Mouse (Mus musculus) hematopoietic stem cell, adult 5-6 weeks (primary cell): ENCODE measurements around the gene Agbl4. TPM values are rescaled to one million over a fixed set of nuclear protein-coding genes. Genes with fewer than 3 reads are reported as not detected.

ENCODE experiments used
- ATAC-seq, 2 experiments: fragments of 125-278 bp in 1 of 2; replicated peaks in 1 of 2; 2 replicates each; pipeline ENCODE4 v1.8.0; 2016 to 2017; ENCODE audit warnings: inconsistent platforms in 2 of 2, mild to moderate bottlenecking in 2 of 2, moderate number of reproducible peaks in 2 of 2, low read depth in 1 of 2, moderate TSS enrichment in 1 of 2; ENCODE audit not compliant: low FRiP score in 2 of 2, poor library complexity in 2 of 2, severe bottlenecking in 2 of 2, insufficient read depth in 1 of 2, low TSS enrichment in 1 of 2
- total RNA-seq: library from RNA; stranded (forward); fragments of 172-1452, 232-1000 nt; gene quantifications from 2 replicates; pipeline ENCODE4 v1.2.3, GENCODE M21; 2017

The Agbl4 gene
- total RNA-seq, 1 experiment from 2014 or later, result not detected

DNA sequence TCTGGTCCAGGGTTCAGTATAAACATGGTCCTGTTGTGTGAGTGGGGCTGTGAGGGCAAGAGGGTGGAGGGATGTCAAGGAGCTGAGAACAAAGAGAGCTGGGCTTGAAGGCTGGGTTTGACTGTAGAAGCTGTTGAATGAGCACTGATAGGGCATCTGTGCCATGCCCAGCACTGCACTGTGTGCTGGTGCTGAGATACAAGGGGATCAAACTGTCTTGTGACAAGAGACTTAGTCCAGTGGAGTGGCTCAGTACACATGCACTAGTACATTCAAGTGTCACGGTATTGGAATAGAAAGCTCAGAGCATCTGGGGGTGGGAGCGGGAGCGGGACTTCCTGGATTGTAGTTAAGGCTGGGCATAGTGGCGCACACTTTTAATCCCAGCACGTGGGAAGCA, 1088.7 kb downstream of the Agbl4 start:
- ATAC-seq, result no peak

DNA sequence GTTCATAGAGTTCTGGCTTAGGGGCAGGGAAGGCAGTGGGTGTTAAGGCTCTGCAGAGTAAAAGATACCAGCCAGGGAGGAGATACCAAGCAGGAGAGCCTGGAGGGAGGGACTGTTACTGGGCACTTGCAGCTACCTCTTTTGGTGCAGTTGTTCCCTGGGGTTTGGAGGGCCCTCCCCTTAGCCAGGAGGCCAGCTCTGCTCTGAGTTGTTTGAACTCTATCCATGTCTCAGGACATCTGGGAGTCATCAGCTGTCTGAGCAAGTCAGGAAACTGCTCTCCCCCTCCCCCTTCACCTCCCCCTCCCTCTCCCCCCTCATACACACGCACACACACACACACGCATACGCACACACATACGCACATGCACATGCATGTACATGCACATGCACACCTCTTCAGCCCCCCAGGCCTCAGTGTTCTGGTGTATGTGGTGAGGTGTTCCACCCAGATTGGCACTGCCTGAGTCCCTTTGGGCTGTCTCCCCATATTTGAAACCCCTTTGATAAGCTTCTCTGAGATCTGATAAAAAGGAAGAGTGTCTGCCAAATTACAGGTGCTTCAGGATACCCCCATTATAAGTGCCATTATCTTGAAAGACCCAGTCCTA, 1089.9 kb downstream of the Agbl4 start:
- ATAC-seq, result no peak

DNA sequence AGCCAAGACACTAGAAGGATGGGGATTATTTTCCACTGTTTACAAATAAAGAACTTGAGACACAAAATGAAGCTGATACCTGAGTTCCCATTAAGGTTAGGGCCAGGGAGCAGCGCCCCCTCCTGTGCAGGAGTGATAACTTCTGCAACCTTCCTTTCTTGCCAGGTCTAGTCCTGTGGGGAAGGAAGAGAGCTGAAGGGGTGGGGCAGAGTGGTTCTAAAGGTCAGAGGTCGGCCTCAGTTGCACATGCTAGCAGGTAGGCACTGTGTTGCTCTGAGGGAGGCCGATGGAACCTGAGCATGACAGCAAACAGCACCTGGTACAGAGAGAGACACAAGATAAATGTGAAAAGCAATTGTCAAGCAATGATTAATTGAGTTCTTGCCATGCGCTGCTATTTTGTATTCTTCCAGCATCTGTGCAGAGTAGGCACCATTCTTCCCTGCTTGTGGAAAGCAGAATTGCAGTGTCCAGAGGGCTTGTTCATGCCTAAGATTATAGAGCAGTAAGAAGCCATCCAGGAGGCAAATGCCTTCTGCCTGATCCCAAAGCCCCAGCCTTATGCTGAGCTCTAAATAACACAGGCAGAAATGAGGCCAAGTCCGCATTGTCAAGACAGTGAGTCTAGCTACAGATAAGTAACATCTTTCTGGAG, 1096.4 kb downstream of the Agbl4 start:
- ATAC-seq, result 0 out of 4 replicates have a peak, but pooled peaks of 1 of the 2 experiments have one; percentile 40

DNA sequence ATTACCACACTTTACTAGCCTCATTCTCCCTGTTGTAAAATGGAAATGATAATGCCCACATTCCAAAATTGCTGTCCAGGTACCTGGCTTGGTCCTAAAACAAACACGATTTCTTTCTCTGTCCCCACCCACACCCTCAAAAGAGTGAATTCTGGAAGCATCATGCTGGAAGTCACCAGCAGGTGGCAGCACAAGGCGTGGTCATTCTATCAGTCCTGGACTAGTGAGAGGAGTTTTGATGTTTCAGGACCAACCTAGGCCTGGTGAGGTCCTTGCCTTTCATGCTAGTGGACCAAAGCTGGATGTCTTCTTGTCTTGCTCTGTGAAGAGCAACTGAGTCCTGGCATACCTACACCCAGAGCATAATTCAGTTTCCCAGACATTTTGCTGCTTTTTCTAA, 1098.5 kb downstream of the Agbl4 start:
- ATAC-seq, result peak; percentile 58 to 68; a peak in 3 of 4 replicates

DNA sequence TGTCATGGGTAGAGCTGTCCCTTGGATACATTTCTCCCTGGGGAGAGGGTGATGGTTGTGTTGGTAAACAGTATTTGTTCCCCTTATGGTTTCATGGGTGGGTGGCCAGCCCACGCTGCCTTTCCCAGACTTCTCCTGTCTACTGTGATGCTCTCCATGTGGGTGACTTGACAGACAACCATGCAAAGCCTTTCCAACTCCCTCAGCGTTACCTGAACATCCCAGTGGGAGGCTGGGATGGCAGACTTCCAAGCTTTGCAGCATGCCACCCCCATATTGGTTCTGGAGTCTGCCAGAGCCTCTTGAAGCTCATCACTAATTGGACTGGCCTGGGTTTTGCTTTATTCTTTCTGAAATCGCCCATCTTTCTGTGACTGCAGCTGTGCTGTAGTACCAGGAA, 1101.3 kb downstream of the Agbl4 start:
- no peak for ATAC-seq

DNA sequence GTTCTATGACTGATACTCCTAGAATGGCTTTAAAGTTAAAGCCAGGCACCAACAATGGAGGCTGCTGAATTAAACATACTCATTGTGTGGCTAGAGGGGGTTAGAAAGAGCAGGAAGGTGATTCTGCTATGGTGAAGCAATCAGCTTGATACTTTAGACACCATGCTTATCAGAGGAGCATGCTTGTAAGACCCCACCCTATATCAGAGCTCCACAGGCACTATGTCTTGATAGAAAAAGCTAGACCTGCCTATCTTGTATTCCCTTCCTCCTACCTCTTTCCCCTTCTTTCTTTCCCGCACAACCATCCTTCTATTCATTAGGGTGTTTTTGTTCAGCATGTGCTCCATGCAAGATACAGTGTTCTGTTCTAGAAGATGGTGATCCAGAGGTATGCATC, 1104.0 kb downstream of the Agbl4 start:
- no peak for ATAC-seq

DNA sequence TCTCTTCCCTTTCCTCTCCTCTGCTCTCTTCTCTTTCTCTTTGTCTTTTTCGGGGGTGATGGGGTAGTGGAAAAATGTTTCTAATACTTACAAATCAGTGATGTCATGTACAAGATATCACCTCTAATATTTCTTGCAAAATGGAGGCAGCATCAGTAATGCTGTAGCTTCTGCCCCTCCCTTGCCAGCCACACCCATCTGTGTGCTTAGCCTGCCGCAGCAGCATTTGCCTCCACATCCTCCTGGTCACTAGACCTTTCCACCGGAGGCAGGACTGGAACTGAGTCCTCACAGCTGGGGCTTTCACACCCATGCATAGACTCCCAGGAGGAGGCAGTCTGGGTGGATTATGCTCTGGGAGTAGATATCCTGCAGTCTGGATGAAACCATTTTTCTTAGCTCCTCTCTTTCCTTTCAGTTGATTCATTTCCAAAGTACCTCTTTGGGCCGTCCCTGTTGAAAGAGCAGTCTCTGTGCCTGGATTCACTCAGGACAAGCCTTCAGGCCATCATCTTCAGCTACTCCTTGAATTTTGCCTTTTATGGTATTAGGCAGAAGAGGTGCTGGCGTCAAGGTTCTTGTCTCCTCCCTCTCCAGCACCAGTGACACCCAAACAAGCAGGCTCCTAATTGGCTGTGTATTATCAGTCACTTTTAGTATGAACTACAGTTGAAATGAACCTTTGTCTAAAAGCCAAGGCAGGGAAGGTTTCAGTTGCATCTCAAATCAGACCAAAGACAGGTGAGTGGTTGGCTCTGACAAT, 1105.7 kb downstream of the Agbl4 start:
- no peak for ATAC-seq

DNA sequence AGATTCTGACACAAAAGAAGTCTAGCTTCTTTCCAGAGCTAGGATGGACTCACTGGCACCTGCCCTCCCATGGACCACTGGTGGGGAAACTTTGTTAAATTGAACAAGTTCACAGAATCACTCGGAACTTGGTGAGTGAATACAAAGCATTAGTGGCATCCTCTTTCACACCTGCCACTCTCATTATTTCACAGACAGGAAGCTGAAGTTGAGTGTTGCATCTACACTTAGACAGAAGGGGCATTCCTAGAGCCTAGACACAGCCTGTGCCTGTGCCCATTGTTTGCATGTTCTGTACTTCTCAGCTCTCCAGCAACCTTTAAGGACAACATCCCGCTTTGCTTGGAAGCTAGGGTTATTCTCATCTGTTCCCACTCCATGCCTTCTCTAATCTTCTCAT, 1107.5 kb downstream of the Agbl4 start:
- ATAC-seq, result no peak

DNA sequence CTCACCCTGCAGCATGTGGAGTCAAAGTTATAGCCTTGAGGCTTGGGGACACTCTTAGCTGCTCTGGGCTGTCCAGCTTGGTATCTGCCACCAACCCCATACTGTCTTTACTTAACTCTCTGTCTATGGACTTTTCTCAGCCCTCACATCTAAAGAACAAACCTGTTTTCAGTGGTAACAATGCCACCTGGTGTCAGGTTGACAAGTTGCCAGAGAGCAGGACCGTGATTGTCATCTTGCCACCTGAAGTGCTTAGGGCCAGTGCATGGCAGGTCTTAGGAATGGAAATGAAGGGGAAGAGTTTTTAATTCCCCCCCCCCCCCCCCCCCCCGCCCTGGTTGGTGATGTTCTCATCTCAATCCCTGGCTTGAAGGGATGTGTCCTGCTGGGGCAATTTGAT, 1112.7 kb downstream of the Agbl4 start:
- ATAC-seq, result 0 out of 4 replicates have a peak, but pooled peaks of 1 of the 2 experiments have one; percentile 17

DNA sequence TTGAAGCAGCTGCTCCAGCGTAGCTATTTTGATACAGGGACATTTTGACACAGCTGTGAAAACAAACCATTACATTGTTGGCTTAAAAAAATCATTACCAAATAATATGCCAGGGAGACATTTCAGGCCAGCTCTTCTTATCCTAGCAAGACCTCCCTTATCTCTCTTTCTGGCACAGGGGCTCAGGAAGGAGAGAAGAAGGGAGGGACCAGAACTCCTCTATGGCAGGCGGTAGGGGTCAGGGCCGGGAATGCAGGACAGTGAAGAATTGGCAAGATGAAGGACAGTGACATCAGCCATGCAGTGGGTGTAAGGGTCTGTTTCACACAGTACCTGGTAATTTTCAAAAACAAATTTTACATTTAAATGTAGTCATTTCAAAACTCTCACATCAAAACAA, 1116.5 kb downstream of the Agbl4 start:
- no peak for ATAC-seq

DNA sequence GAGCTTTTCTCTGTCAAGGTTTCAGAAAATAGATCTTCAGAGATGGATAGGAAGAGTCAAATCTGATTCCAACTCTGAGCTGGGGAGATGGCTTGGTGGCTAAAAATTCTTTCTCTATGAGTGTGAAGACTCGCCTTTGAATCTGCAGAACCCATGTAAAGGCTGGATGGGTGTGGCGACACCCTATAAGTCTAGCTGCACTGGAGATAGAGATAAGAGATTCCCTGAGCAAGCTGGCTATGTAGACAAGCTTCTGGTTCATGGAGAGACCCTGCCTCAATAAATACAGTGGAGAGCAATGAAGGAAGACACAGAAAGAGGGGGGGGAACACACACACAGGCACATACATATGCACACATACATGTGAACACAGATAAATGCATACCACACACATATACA, 1118.7 kb downstream of the Agbl4 start:
- no peak for ATAC-seq

DNA sequence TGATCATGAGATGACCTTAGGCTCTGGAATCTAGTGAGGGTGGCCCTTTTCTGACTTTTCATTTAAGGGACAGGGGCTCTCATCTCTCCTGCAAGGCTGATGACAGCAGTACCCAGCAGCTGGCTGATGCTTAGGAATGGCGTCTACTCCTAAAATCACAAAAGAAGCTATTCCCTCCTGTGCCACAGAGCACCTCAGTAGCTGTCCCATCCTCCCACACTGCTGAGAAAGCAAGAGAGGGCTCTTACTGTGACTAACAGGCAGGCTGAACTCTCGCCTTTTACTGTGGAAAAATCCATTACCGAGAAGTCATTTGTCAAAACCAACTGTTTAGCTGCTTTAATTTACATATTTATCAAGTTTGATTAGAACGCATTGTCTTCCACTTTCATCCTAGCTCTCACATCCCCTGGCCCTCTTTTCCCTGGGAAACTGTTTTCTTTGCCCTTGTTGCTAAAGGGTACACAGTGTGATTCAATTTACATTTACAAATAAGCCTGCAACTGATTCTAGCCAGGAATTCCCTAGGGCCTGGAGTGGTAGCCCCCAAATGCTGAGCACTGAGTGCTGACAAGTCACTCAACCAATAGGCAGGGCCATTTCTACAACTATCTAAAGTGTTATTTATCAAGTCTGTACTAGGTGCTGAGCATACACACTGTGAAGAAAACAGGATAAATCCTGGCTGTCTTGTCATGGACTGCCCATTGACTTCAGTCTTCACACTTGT, 1119.8 kb downstream of the Agbl4 start:
- no peak for ATAC-seq

DNA sequence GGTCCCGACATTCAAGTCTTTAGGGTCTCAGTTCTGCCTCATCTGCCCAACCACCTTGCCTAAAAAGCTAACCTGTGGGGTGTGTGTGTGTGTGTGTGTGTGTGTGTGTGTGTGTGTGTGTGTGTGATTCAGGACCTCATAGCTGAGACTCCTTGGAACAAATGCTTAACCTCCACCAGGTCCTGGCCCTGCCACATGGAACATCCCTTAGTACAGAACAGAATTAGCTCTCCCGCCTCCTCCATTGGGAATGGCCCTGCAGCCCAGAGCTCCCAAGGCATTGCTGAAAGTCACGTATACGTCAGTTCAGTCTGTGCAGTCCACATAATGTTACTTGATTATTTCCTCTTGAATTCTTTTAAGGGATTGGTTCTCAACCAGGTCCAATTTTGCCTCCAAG, 1120.7 kb downstream of the Agbl4 start:
- ATAC-seq, result no peak

DNA sequence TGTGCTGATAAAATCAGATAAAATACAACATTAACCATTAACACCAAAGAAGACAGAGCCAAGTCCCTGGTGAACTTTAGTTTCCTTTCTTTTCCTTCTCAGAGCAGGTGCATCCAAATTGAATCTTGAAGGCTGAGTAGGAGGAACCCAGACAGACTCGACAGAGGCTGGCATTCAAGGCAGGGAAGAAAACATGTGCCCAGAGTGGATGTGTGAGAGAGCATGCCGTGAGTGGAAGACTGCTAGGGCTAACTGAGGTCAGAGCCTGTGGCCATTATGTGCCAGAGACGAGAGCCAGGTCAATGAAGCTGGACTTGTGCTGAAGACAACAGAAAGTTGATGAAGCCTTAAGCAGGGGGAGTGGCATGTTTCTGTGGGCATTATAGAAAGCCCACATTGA, 1121.8 kb downstream of the Agbl4 start:
- ATAC-seq, result no peak

DNA sequence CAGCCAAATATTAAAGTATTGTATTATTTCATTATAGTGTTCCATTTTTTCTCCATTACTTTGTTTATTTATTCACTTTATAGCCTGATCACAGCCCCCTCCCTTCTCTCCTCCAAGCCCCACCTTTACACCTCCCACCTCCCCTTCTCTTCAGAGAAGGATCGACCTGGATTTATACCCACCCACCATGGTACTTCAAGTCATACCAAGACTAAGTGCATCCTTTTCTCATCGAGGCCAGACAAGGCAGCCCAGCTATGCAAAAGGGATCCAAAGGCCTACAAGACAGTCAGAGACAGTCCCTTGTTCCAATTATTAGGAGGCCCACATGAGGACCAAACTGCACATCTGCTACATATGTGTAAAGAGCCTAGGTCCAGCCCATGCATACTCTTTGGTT, 1122.5 kb downstream of the Agbl4 start:
- ATAC-seq, result no peak

DNA sequence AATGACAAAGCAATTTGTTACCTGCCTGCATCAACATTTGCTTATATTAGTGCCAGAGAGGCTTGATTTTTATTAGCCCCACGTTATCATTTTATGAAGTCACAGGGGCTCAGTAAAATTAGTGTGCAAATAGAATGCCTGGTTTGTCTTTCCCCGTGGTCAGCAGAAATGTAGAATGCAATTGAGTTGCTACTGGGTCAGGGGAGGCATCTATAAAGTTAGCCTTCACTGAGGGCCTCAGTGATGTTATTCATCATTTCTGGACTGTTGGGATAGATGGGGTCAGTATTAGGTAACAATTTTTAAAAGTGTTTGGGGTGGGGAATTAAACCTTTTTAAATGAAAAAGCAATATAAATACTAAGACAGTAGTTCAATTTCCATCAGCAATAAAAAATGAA, 1125.5 kb downstream of the Agbl4 start:
- ATAC-seq, result no peak

DNA sequence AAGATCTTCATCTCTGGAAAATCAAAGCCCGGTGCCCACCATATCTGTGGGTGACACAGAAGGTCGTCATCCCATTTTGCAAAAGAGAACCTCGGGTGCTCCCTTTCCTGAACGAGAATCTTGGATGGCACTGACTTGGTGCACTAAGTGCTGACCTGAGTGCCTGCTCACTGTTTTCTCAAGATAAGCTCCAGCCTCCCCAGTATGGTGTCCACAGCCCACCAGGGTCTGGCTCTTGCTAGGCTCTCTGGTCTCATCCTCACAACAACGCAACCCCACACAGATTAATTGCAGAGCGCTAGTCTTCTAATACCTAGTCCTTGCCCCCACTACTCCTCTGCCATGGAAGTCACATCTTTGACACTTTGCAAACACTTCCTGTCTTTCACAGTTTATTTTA, 1131.5 kb downstream of the Agbl4 start:
- ATAC-seq, result no peak

DNA sequence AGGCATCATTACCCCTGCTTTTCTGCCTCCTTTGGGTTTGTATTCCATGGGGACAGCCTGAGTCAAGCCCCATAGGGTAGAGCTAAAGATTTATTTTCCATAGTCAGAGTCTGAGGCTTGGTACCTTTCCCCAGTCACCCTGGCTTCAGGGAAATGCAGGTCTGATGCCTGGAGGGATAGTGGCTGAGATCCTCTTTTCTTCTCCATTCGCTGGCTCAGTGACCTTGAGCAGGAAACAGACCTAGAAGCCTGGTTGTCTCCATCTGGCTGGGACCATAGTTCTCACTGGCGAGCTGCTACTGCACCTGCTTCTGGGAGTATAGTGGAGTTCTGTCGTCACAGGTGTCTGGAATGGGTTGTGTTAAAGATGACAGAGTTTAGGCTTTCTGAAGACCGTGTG, 1132.5 kb downstream of the Agbl4 start:
- no peak for ATAC-seq
